Mouse (Mus musculus): ENCODE measurements around the gene Cbr4. TPM values are rescaled to one million over a fixed set of nuclear protein-coding genes. Genes with fewer than 3 reads are reported as not detected.

Cbr4 gene
- 10 to 100 TPM; 21.9 to 33.9 TPM for polyA plus RNA-seq (2017; shearing (Covaris generic))

GRCm38 (mm10) chr8:61487597-61488156 lies at the start of gene Cbr4:
Gene Cbr4 (plus strand): TSS chr8:61487734.

All from activated CD4-positive, CD25-positive, alpha-beta regulatory T cell (primary cell).